Mouse (Mus musculus) hindbrain, embryonic 11.5 days (tissue): ENCODE results near the gene Ptprq. TPM values are rescaled to one million over a fixed set of nuclear protein-coding genes. Genes with fewer than 3 reads are reported as not detected.

Source experiments
- ATAC-seq: fragments of 200-750 bp; cut with Nextera tagmentation; 2 replicates; pipeline ENCODE4 v1.8.0; 2017; ENCODE audit warnings: mild to moderate bottlenecking, moderate TSS enrichment, moderate library complexity; ENCODE audit not compliant: low FRiP score
- DNase-seq: peaks from one replicate; pipeline ENCODE4 v3.0.0-alpha.2; 2015; ENCODE audit warnings: low spot score
- H3K27ac ChIP-seq: fragments of 300-500 bp; sonication (generic); 2 replicates; pipeline ENCODE4 v1.5.1; 2014; ENCODE audit warnings: mild to moderate bottlenecking, low read depth, low read length
- H3K27me3 ChIP-seq: fragments of 300-500 bp; sonication (generic); 2 replicates; pipeline ENCODE4 v1.6.1; 2014; ENCODE audit warnings: mild to moderate bottlenecking, low read length, moderate library complexity, mixed read lengths; ENCODE audit not compliant: control insufficient read depth, insufficient read depth
- H3K36me3 ChIP-seq: fragments of 300-500 bp; sonication (generic); 2 replicates; pipeline ENCODE4 v1.6.1; 2014; ENCODE audit warnings: mild to moderate bottlenecking, low read length, moderate library complexity, mixed read lengths; ENCODE audit not compliant: control insufficient read depth, insufficient read depth
- H3K4me1 ChIP-seq: fragments of 300-500 bp; sonication (generic); replicated peaks from 2 replicates; pipeline ENCODE4 v1.6.1; 2014; ENCODE audit warnings: low read length, mixed read lengths; ENCODE audit not compliant: control insufficient read depth, insufficient read depth
- H3K4me2 ChIP-seq: fragments of 300-500 bp; sonication (generic); replicated peaks from 2 replicates; pipeline ENCODE4 v1.6.1; 2014; ENCODE audit warnings: mild to moderate bottlenecking, low read depth, low read length
- H3K4me3 ChIP-seq: fragments of 300-500 bp; sonication (generic); 2 replicates; pipeline ENCODE4 v1.5.1; 2014; ENCODE audit warnings: low read depth, low read length
- H3K9ac ChIP-seq: fragments of 300-500 bp; sonication (generic); 2 replicates; pipeline ENCODE4 v1.6.1; 2014; ENCODE audit warnings: low read depth, low read length
- H3K9me3 ChIP-seq: fragments of 300-500 bp; sonication (generic); 2 replicates; pipeline ENCODE4 v1.6.1; 2016; ENCODE audit warnings: low read length; ENCODE audit not compliant: control insufficient read depth
- WGBS: fragments of 180-500 bp; shearing (Covaris S2); extraction: QIAGEN DNeasy Blood & Tissue Kit; methylation state at CpG from one replicate; pipeline ENCODE4 v1.1.7; 2014; 5-methylcytosine and 5-hydroxymethylcytosine counted together
- polyA plus RNA-seq: library from polyadenylated mRNA; unstranded; fragments of >200 nt; fragmentation: Nextera tagmentation; extraction: Ambion mirVana; gene quantifications from 2 replicates; pipeline ENCODE4 v1.2.1, GENCODE M21; 2014

The Ptprq gene
- polyA plus RNA-seq = 0.03 and 0.13 TPM in 2 replicates

DNA sequence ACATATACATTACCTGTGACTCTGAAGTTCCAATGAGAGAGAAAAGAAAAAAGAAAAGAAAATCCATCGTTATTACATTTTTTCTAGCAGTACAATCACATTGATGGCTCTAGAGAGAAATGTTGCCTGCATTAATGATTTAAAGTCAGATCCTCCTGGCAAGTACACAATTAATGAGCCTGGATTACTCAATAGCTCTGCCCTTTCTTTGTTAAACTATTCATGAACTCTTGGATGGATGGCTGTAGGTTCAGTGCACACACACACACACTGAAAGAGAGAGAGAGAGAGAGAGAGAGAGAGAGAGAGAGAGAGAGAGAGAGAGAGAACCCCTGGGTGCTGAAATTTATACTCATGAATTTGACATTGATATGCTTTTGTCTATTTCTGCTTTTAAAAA is at the start of gene Ptprq:
TSS of gene Ptprq (minus strand) at position 246 of the 400 bp plus-strand sequence.
- Histone ChIP-seq H3K27ac (no peak within 1 kb of the TSS), H3K4me2 (no peak within 1 kb of the TSS), H3K4me3 (no peak within 1 kb of the TSS), H3K36me3 (no peaks in the 10 kb centered on the region), H3K4me1 (no peaks in the 10 kb centered on the region), H3K9me3 (no peaks in the 10 kb centered on the region), H3K27me3 (no peaks in the 10 kb centered on the region), H3K9ac (no peak within 1 kb of the TSS)
- DNase-seq = no peak
- no peak for ATAC-seq
- 72% methylated on average over 1 of the region's 1 CpGs for WGBS

DNA sequence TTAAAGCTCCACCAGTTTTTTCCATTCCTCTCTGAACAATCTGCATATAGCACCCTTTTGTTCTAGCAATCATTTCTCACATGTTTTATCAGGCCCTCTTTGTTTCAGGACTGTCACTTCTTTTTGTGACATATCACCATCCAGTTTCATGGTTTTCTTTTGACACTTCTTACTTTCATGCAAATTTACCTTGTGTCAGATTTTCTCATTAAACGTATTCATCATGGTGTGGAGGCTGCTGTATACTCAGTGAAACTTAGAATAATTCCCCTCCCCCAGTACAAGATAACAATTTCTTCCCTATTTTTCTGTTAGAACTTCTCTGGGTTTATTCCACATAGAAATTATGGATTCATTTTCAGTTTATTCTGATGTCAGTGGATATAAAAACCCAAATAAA is 39.8 kb upstream of the Ptprq start:
- Histone ChIP-seq H3K36me3 (no peaks in the 10 kb centered on the region), H3K4me2 (no peak overlapping the region), H3K4me3 (no peak overlapping the region), H3K27me3 (no peaks in the 10 kb centered on the region), H3K4me1 (no peaks in the 10 kb centered on the region), H3K9me3 (no peaks in the 10 kb centered on the region), H3K27ac (no peak overlapping the region), H3K9ac (no peak overlapping the region)
- no peak for DNase-seq
- no peak for ATAC-seq
- WGBS = 65% methylated on average over 1 of the region's 1 CpGs

DNA sequence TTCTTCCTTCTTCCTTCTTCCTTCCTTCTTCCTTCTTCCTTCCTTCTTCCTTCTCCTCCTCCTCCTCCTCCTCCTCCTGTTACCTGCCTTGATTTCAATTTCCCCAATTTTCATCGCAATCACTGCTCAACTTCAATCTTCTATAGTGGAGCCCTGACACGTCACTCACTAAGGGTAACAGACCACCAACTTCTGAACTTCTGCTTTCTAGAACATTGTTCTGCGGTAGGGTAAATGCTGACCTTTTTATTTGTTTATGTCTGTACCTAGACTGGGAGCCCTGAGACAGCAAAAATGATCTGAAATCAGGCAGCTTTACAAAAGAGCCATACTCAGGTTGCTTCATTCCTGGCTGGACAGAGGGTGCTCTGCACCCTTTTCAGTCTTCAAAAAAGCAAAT is 33.6 kb upstream of the Ptprq start:
- no peaks in the 10 kb centered on the region for H3K27me3 ChIP-seq
- DNase-seq = no peak
- WGBS = 86% methylated on average over 3 of the region's 3 CpGs
- H3K4me1 ChIP-seq = no peaks in the 10 kb centered on the region
- H3K4me3 ChIP-seq = no peak overlapping the region
- H3K4me2 ChIP-seq = no peak overlapping the region
- ATAC-seq = no peak
- H3K9ac ChIP-seq = no peak overlapping the region
- H3K36me3 ChIP-seq = no peaks in the 10 kb centered on the region
- no peak overlapping the region for H3K27ac ChIP-seq
- no peaks in the 10 kb centered on the region for H3K9me3 ChIP-seq

DNA sequence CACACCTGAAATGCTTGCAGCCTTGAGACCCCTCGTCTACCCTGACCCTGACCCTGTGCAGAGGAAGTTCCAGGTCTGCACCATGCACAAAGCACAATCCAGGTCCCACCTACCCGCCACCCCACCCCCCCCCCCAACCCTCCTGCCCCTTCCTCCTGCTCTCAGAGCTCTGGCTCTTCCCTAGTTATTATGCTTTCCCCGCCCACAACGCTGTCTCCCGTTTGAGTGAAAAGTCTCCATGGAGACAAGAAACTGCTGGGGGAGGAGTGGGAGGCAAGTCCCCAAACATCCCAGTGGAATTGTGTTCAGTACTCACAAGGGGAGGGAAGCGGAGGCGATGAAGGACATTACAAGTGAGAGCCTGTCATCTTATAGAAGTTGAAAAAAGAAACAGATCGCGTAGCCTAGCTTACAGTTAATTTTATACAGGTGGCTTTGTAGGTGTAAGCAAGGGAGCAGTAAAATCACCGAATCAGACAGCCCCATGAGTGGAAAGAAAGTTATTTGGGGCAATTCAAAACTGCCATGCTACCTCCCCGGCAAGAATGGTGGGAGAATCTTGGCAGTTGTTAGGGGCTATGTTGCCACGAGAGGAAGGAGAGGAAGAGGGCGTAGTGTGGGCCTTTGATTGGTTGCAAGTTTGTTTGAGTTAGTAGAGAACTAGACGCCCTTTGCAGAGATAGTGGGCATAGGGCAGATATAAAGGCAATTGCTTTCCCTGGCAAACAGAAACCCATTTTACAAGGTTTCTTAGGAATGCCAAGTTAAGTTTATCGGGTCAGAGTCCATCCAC is 32.7 kb upstream of the Ptprq start:
- Histone ChIP-seq H3K9me3 (no peaks in the 10 kb centered on the region), H3K36me3 (no peaks in the 10 kb centered on the region), H3K4me3 (no peak overlapping the region), H3K4me1 (no peaks in the 10 kb centered on the region), H3K27me3 (no peaks in the 10 kb centered on the region), H3K9ac (no peak overlapping the region), H3K4me2 (peak overlapping the region; percentile 24), H3K27ac (no peak overlapping the region)
- WGBS = 26% methylated on average over 15 of the region's 15 CpGs
- peak; percentile 63 for DNase-seq
- peak; percentile 90 for ATAC-seq

DNA sequence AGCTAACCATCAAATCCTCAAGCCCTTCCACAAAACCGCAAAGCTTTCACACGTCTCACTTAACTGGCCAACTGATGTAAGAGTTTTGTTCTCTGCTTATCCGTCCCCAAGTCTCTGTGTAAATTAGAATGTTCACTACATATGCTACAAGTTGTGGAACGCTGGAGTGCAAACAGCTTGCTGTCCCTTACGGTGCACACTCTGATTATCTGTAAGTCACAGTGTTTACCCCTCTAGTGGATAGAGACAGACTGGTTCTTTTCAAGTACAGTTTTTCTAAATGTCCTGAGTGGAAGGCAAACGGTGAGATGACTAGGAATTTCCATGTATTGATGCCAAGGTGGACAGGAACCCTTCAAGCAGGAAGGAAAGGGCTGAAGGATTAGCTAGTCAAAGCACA is 32.1 kb upstream of the Ptprq start:
- no peak overlapping the region for H3K4me3 ChIP-seq
- 36% methylated on average over 6 of the region's 6 CpGs for WGBS
- ATAC-seq = peak; percentile 44
- no peak for DNase-seq
- H3K27me3 ChIP-seq = no peaks in the 10 kb centered on the region
- no peaks in the 10 kb centered on the region for H3K4me1 ChIP-seq
- 0 out of 2 replicates have a peak overlapping the region, but pooled peaks have one; percentile 24 for H3K4me2 ChIP-seq
- no peaks in the 10 kb centered on the region for H3K36me3 ChIP-seq
- no peak overlapping the region for H3K27ac ChIP-seq
- H3K9ac ChIP-seq = no peak overlapping the region
- H3K9me3 ChIP-seq = no peaks in the 10 kb centered on the region

DNA sequence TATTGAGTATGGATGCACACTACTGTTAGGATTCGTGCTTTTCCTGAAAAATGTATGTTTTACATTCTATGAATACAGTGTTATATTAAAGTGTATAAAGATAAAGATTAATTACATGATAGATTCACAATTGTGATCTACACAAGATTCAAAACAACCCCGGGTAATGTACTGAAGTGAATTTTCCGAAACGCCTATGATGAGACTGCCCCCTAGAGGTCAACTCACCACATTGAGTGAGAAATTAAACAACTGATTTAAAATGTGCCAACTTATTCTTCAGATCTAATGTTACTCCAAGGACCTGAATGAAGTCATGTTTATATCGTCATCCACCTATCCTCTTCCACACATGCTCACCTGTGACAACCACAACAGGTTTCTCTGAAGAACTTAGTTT is 27.7 kb upstream of the Ptprq start:
- no peak overlapping the region for H3K9ac ChIP-seq
- no peak overlapping the region for H3K27ac ChIP-seq
- 16% methylated on average over 5 of the region's 5 CpGs for WGBS
- H3K4me2 ChIP-seq = no peak overlapping the region
- H3K9me3 ChIP-seq = no peaks in the 10 kb centered on the region
- H3K27me3 ChIP-seq = no peaks in the 10 kb centered on the region
- H3K4me3 ChIP-seq = no peak overlapping the region
- no peaks in the 10 kb centered on the region for H3K4me1 ChIP-seq
- DNase-seq (peak; percentile 65), ATAC-seq (no peak)
- no peaks in the 10 kb centered on the region for H3K36me3 ChIP-seq

DNA sequence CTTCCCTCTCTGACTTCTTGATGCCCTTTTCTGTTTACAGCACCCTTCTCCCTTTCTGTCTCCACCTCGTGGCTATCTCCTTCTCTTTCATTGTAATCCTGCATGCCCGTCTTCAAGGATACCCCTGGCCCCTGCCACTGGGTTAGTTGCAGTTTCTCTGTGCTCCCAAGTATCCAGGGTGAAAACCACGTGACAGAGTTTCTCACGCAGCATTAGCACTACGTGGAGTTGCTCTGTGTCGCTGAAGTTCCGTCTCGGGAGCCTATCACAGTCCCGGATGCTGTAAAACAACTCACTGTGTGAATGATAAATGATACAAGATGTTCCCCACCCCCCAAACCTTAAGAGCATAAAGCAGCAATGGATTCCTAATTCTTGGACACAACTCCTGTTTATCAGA is 26.9 kb upstream of the Ptprq start:
- H3K27ac ChIP-seq = no peak overlapping the region
- H3K4me2 ChIP-seq = no peak overlapping the region
- H3K4me1 ChIP-seq = no peaks in the 10 kb centered on the region
- H3K27me3 ChIP-seq = no peaks in the 10 kb centered on the region
- DNase-seq = peak; percentile 6
- no peak overlapping the region for H3K9ac ChIP-seq
- 27% methylated on average over 9 of the region's 9 CpGs for WGBS
- no peaks in the 10 kb centered on the region for H3K9me3 ChIP-seq
- peak; percentile 70 for ATAC-seq
- H3K36me3 ChIP-seq = no peaks in the 10 kb centered on the region
- no peak overlapping the region for H3K4me3 ChIP-seq

DNA sequence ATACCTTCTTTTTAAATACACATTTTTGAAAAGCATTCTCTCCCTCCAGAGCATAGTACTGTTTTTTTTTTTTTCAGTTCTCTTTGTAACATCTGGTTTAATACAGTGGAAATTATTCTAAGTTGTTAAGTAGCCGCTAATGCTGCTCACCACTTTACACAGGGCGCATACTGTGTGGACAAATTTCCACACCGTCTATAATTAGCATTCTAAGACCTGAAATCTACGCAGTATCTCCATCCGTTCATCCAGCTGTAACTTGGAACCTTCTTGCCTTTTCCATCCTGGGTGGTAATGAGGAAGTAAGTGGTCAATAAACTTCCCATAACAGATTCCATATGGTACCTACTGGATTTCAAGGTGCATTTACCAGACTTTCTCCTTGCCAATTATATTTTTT is 20.0 kb upstream of the Ptprq start:
- H3K4me3 ChIP-seq = no peak overlapping the region
- no peaks in the 10 kb centered on the region for H3K36me3 ChIP-seq
- DNase-seq (no peak), ATAC-seq (no peak)
- H3K9me3 ChIP-seq = no peaks in the 10 kb centered on the region
- WGBS = 89% methylated on average over 5 of the region's 5 CpGs
- no peak overlapping the region for H3K27ac ChIP-seq
- no peaks in the 10 kb centered on the region for H3K4me1 ChIP-seq
- no peak overlapping the region for H3K9ac ChIP-seq
- H3K27me3 ChIP-seq = no peaks in the 10 kb centered on the region
- no peak overlapping the region for H3K4me2 ChIP-seq

DNA sequence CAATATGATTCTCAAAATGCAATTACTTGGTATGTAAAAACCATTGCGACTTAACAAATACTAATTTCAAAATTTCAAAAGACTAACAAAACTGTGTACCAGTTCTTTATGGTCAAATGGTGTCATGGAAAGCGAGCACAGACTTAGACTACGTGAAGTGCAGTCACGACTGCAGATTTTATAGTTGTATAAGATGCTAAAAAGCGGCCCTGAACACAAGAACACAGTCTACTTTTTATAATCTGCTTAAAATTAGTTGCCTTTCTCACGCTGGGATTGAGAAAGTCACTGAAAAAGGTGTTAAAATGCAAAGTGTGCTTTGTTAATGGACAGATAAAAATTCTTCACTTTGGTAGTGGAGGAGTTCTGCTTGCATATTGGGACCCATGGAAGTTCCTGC is 17.9 kb upstream of the Ptprq start:
- Histone ChIP-seq H3K4me2 (no peak overlapping the region), H3K9me3 (no peaks in the 10 kb centered on the region), H3K9ac (no peak overlapping the region), H3K27ac (no peak overlapping the region), H3K27me3 (no peaks in the 10 kb centered on the region), H3K36me3 (no peaks in the 10 kb centered on the region), H3K4me1 (no peaks in the 10 kb centered on the region), H3K4me3 (no peak overlapping the region)
- ATAC-seq (no peak), DNase-seq (no peak)
- 85% methylated on average over 6 of the region's 6 CpGs for WGBS
